Mouse (Mus musculus) R1 (cell line): ENCODE measurements around the gene Olfr1056.
"Not testable (repeated sequence)": the region's sequence is repeated elsewhere in the genome, so short reads cannot be mapped to it uniquely, and the experiment has no call there.

Experiments
- DNase-seq: peaks from one replicate; pipeline ENCODE4 v3.0.0-alpha.2; 2018; ENCODE audit warnings: low read depth, low spot score

Gene Olfr1056

GRCm38 (mm10) chr2:86362369-86362768, at the start of gene Olfr1056:
Gene Olfr1056, minus strand, starts transcription at chr2:86362469.
- no peak for DNase-seq

DNA sequence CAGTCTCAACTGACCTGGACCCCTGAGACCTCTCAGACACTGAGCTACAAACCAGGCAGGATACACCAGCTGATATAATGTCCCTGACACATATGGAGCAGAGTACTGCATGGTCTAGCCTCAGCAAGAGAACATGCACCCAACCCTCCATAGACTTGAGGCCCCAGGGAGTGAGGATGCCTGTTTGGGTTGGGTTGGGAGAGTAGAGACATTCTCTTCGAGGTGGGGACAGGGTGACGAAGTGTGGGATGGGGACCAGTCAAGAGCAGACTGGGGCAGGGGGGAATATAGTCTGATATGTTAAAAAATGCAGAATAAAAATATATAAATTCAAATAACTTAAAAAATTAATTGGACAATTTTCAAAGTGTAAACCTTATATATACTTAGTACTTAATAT, 32.8 kb upstream of the Olfr1056 start:
- no peak for DNase-seq

DNA sequence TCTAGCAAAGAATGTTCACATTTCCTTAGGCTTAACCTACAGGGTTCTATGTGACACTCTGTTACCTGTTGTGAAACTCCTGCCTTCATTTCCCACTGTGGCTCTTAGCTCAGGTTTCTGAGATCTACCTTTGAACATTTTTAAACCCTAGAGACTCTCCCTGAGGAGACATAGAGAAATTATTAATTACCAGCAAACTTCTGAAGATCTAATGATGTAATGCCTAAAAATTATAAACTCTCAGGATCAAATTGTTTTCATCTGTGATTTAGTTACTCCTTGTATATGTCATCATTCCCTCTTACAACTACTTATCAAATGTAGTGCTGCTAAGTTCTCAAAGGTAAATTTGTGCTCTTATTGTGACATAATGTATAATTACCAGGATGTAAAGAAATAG, 26.2 kb upstream of the Olfr1056 start, which contains the start of gene Olfr1058:
Gene Olfr1058 (minus strand): TSS at position 101 of the 400 bp plus-strand sequence.
- not testable (repeated sequence) for DNase-seq

DNA sequence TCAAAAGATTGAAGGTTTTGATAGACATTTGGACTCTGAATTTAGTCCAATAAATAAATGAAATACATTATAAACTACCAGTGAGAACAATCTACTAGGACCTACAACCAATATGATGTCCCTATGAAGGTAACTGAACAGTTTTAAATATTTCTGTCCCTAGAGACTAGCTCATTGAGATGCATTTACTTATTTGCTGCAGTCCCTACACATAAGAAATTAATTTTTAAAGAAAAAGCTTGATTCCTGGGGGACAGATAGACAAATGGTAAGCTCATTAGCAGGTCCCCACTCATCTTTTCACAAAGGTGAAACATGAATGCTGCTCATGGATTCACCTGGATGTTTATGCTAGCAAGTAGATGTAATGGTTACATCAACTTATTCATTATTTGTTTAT, 16.0 kb upstream of the Olfr1056 start, which contains the start of gene Olfr1057:
Gene Olfr1057 (minus strand): TSS at position 101 of the 400 bp plus-strand sequence.
- no peak for DNase-seq

GRCm38 (mm10) chr2:86366342-86366741, 4.1 kb upstream of the Olfr1056 start:
- peak; percentile 81 for DNase-seq

DNA sequence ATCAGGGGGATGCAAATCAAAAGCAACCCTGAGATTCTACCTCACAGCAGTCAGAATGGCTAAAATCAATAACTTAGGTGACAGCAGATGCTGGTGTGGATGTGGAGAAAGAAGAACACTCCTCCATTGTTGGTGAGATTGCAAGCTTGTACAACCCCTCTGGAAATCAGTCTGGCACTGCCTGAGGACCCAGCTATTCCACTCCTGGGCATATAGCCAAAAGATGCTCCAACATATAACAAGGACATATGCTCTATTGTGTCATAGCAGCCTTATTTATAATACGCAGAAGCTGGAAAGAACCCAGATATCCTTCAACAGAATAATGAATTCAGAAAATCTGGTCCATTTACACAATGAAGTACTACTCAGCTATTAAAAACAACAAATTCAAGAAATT, 10.5 kb downstream of the Olfr1056 start:
- not testable (repeated sequence) for DNase-seq

GRCm38 (mm10) chr2:86350184-86350583, 12.1 kb downstream of the Olfr1056 start, which contains the start of gene Olfr1055:
Gene Olfr1055, minus strand, starts transcription at chr2:86350284.
- DNase-seq = no peak

DNA sequence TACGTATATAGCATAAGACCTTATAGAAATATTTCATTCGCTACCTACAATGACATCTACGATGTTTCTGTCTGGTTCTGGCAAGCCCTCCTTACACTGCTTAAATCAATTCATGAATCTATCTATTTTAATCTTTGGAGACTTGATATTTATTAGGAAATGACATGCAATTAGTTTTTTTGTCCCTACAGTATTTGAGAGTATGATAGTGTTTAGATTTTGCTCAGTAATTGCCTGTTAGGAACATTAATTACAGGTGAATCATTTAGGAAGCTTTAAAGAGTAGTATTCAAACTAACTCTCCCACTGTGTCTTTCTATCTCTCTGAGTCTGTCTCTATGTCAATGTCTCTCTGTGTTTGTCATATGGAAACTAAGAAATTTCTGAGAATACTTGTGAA, 26.9 kb downstream of the Olfr1056 start, which contains the start of gene Olfr1054:
Gene Olfr1054 (minus strand): TSS at position 101 of the 400 bp plus-strand sequence.
- no peak for DNase-seq

DNA sequence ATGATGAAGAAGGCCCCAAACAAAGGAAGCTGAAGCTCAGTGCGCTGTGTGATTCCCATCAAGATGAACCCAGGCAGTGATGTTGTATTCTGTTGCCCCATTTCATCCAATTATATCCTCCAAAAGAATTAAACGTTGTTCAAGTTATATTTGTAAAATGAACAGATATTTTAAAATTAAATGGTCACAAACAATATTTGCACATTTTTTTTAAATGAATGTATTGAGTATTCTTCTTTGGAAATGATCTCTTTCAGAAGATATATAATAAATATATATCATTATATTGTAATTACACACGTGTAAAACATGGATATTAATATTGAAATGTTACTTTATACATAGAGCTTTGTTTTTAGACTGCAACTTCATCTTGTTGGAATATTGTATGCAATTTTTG, 47.1 kb downstream of the Olfr1056 start, which contains the start of gene Olfr1053:
Gene Olfr1053 (minus strand): TSS at position 101 of the 400 bp plus-strand sequence.
- DNase-seq = no peak
